Mouse (Mus musculus) ES-E14 (cell line): ENCODE measurements around the gene Gm12185. TPM values are rescaled to one million over a fixed set of nuclear protein-coding genes. Genes with fewer than 3 reads are reported as not detected.

ENCODE experiments used
- DNase-seq: peaks from one replicate; pipeline ENCODE4 v3.0.0-alpha.2; 2013; ENCODE audit warnings: low read depth, low spot score
- H3K27ac ChIP-seq: 2 replicates; pipeline ENCODE4 v1.5.1; 2012; ENCODE audit warnings: low read depth, mild to moderate bottlenecking, low read length, moderate library complexity, mixed read lengths; ENCODE audit not compliant: poor library complexity, insufficient read depth, severe bottlenecking
- H3K36me3 ChIP-seq: 2 replicates; pipeline ENCODE4 v1.6.1; 2012; ENCODE audit warnings: mild to moderate bottlenecking, low read length, moderate library complexity, mixed read lengths; ENCODE audit not compliant: control insufficient read depth, poor library complexity, insufficient read depth, severe bottlenecking
- H3K4me1 ChIP-seq, 2 experiments: fragments of 150-350 bp in 1 of 2; sonication (generic) in 1 of 2; 2 replicates each; pipeline ENCODE4 v1.6.1; 2012; ENCODE audit warnings: low read length in 2 of 2, mild to moderate bottlenecking in 1 of 2, mixed read lengths in 1 of 2; ENCODE audit not compliant: control insufficient read depth in 2 of 2, insufficient read depth in 2 of 2, poor library complexity in 1 of 2
- H3K4me3 ChIP-seq, 2 experiments: fragments of 150-350 bp in 1 of 2; sonication (generic) in 1 of 2; 2 replicates each; pipeline ENCODE4 v1.5.1; 2012; ENCODE audit warnings: low read length in 2 of 2, low read depth in 1 of 2, mild to moderate bottlenecking in 1 of 2, mixed read lengths in 1 of 2; ENCODE audit not compliant: insufficient read depth in 1 of 2, poor library complexity in 1 of 2, severe bottlenecking in 1 of 2
- H3K9ac ChIP-seq: 2 replicates; pipeline ENCODE4 v1.6.1; 2012; ENCODE audit warnings: low read depth, mild to moderate bottlenecking, low read length, mixed read lengths; ENCODE audit not compliant: poor library complexity, insufficient read depth, severe bottlenecking
- H3K9me3 ChIP-seq: fragments of 150-350 bp; sonication (generic); 2 replicates; pipeline ENCODE4 v1.6.1; 2012; ENCODE audit warnings: low read depth, mild to moderate bottlenecking, low read length; ENCODE audit not compliant: control insufficient read depth, insufficient read depth
- CHD2 ChIP-seq: IDR thresholded peaks from 2 replicates; pipeline ENCODE4 v1.6.1; 2014; ENCODE audit warnings: mild to moderate bottlenecking, low read depth, low read length, inconsistent platforms
- HCFC1 ChIP-seq: IDR thresholded peaks from 2 replicates; pipeline ENCODE4 v1.6.1; 2012; ENCODE audit warnings: low read length, inconsistent platforms, borderline replicate concordance; ENCODE audit not compliant: insufficient read depth
- MAFK ChIP-seq: IDR thresholded peaks from 2 replicates; pipeline ENCODE4 v1.6.1; 2014; ENCODE audit warnings: mild to moderate bottlenecking, low read depth, low read length, inconsistent platforms; ENCODE audit not compliant: insufficient read depth
- ZC3H11A ChIP-seq: IDR thresholded peaks from 2 replicates; pipeline ENCODE4 v1.6.1; 2012; ENCODE audit warnings: low read depth, mild to moderate bottlenecking, inconsistent platforms, low read length, borderline replicate concordance
- ZNF384 ChIP-seq: IDR thresholded peaks from 2 replicates; pipeline ENCODE4 v1.6.1; 2012; ENCODE audit warnings: low read depth, low read length, inconsistent platforms
- in situ Hi-C, 2 experiments: fragments of 600-800 bp; cut with MboI; formaldehyde crosslinking; loops; one replicate each; pipeline ENCODE4 v1.15.1; 2025; ENCODE audit warnings: low sequenced_read_pairs in 2 of 2, inconsistent platforms in 1 of 2; ENCODE audit not compliant: unreplicated experiment in 2 of 2
- total RNA-seq: library from RNA; depleted of rRNA; stranded (reverse); fragments of 300-350 nt; gene quantifications from 2 replicates; pipeline ENCODE4 v1.2.3, GENCODE M21; 2012

The Gm12185 gene
- total RNA-seq, 1 experiment: not detected

GRCm38 (mm10) chr11:48873591-48874290 lies 118.3 kb downstream of the Gm12185 start:
- no peak overlapping the region for H3K27ac ChIP-seq
- in situ Hi-C loops: loop anchor here (5.0 to 25.0 kb wide), 4 partner anchors 224 to 391 kb away; partner anchors contain the start of gene Olfr1396 (in 1 of the 2)
- no peak overlapping the region for H3K9ac ChIP-seq
- H3K36me3 ChIP-seq: no peaks in the 10 kb centered on the region
- H3K9me3 ChIP-seq: no peaks in the 10 kb centered on the region
- TF ChIP-seq MAFK (no peak), HCFC1 (no peak), CHD2 (no peak), ZNF384 (no peak), ZC3H11A (no peak)
- peaks cover 0 to 5% of the 10 kb centered on the region in 2 experiments; a peak in 1 of 4 replicates for H3K4me1 ChIP-seq
- no peak overlapping the region for H3K4me3 ChIP-seq
- DNase-seq: no peak

- no peak for TF ChIP-seq ZNF384
- TF ChIP-seq ZC3H11A: no peak
- no peak for TF ChIP-seq CHD2
- TF ChIP-seq MAFK: no peak
- TF ChIP-seq HCFC1: no peak
Observed at GRCm38 (mm10) chr11:48872695-48873300, 119.2 kb downstream of the Gm12185 start.

GRCm38 (mm10) chr11:48871817-48872541 lies 120.0 kb downstream of the Gm12185 start:
- in situ Hi-C loops: loop anchor here (5.0 to 25.0 kb wide), 4 partner anchors 225 to 393 kb away; partner anchors contain the start of gene Olfr1396 (in 1 of the 2)
- H3K27ac ChIP-seq: no peak overlapping the region
- DNase-seq: no peak
- no peak overlapping the region for H3K9ac ChIP-seq
- H3K9me3 ChIP-seq: no peaks in the 10 kb centered on the region
- peaks cover 0 to 5% of the 10 kb centered on the region in 2 experiments; a peak in 1 of 4 replicates for H3K4me1 ChIP-seq
- TF ChIP-seq HCFC1 (no peak), CHD2 (no peak), ZC3H11A (no peak), MAFK (no peak), ZNF384 (no peak)
- H3K36me3 ChIP-seq: no peaks in the 10 kb centered on the region
- no peak overlapping the region for H3K4me3 ChIP-seq

More at GRCm38 (mm10) chr11:48872695-48873300, 119.2 kb downstream of the Gm12185 start:
- in situ Hi-C loops: loop anchor here (5.0 to 25.0 kb wide), 4 partner anchors 225 to 392 kb away; partner anchors contain the start of gene Olfr1396 (in 1 of the 2)
- Histone ChIP-seq H3K4me1 (peaks cover 0 to 5% of the 10 kb centered on the region in 2 experiments; a peak in 1 of 4 replicates), H3K9me3 (no peaks in the 10 kb centered on the region), H3K4me3 (no peak overlapping the region), H3K36me3 (no peaks in the 10 kb centered on the region), H3K27ac (no peak overlapping the region), H3K9ac (no peak overlapping the region)
- DNase-seq: no peak

- H3K4me1 ChIP-seq: peaks cover 0 to 5% of the 10 kb centered on the region in 2 experiments; a peak in 1 of 4 replicates
- no peak within 1 kb of the TSS for H3K9ac ChIP-seq
- no peaks in the 10 kb centered on the region for H3K36me3 ChIP-seq
- in situ Hi-C loops: loop anchor here (5.0 to 25.0 kb wide), 4 partner anchors 226 to 394 kb away; partner anchors contain the start of gene Olfr1396 (in 1 of the 2)
- no peak for DNase-seq
- TF ChIP-seq MAFK (no peak), ZNF384 (no peak), ZC3H11A (no peak)
- H3K4me3 ChIP-seq: 0 out of 4 replicates have a peak within 1 kb of the TSS, but pooled peaks of 1 of the 2 experiments have one; percentile 0
- H3K27ac ChIP-seq: no peak within 1 kb of the TSS
- H3K9me3 ChIP-seq: no peaks in the 10 kb centered on the region
Observed at GRCm38 (mm10) chr11:48871201-48871772, 120.7 kb downstream of the Gm12185 start, which contains the start of gene Irgm1. Gene Irgm1, minus strand, starts transcription at chr11:48871683.
